Mouse (Mus musculus): ENCODE data around the gene Ldb1.
"Not testable (repeated sequence)": the region's sequence is repeated elsewhere in the genome, so short reads cannot be mapped to it uniquely, and the experiment has no call there.

Gene Ldb1

DNA sequence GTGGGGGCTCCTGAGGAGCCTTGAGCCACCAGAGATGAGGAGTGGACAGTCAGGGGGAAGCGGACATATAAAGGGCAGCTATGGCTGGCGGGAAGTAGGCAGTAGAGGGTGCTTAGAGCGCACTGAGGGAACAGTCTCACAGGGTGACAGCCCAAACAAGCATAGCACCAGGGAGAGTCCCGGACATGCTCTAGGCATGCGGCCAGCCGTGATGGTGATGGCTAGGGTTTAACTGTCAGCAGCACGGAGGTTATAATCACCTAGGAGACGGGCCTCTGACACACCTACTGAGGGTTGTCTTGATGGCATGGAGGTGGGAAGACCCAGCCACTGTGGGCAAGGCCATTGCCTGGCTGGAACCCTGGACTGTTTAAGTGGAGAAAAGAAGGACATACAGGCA lies 18.4 kb downstream of the Ldb1 start:
- DNase-seq: no peak

DNA sequence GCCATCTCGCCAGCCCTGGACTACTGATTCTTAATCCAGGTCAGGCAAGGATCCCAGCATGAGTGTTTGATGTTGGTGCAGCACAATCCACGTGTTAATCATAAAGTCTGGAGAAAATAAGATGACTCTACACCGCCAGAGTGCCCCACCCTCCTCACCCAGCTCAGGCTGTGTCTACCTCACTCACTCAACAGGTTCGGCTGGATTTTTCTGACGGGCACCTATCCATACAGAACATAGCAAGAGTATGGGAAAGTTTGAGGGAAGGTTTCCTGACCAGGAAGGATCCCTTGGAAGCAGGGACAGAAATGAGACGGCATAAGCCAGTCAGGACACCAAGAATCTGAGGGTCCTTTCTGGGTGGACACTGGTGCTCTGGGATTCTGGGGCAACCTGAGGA lies 20.1 kb downstream of the Ldb1 start:
- no peak for DNase-seq

DNA sequence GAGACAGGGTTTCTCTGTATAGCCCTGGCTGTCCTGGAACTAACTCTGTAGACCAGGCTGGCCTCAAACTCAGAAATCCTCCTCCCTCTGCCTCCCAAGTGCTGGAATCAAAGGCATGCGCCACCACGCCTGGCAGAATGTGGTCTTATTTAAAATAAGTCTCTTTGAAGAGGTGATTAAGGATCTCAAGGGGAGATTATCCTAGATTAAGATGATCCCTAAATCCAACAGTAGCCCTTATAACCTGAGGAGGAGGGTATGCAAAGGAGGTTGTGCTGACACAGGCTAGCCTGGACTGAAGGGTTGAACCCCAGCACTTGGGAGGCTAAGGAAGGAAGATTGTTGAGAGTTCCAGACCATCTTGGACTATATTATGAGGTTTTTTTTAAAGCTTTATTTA lies 29.0 kb downstream of the Ldb1 start:
- no peak for DNase-seq

DNA sequence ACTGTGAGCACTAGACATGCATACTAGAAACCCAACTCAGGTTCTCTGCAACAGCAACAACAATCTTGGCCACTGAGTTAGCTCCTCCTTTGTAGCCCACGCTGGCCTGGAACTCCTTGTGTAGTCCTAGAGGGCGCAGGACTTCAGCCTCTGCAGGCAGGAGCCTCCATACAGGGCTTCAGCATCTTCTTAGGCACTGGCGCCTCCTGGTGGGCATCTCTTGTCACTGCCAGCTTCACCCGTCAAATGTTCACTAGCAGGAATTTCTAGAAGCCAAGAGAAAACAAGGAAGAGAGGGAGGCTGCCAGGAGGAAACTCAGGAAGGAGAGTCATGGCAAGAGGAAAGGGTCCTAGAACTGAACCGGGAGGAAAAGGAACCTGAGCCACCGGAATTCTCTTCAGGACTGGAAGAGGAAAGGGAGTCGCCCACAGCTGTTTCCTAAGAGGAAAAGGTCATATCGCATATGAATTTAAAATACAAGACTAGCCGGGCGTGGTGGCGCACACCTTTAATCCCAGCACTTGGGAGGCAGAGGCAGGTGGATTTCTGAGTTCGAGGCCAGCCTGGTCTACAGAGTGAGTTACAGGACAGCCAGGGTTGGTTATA lies 30.3 kb downstream of the Ldb1 start:
- peak; percentile 89 for DNase-seq

GRCm38 (mm10) chr19:46005680-46006079 lies 39.3 kb downstream of the Ldb1 start:
- DNase-seq: no peak

DNA sequence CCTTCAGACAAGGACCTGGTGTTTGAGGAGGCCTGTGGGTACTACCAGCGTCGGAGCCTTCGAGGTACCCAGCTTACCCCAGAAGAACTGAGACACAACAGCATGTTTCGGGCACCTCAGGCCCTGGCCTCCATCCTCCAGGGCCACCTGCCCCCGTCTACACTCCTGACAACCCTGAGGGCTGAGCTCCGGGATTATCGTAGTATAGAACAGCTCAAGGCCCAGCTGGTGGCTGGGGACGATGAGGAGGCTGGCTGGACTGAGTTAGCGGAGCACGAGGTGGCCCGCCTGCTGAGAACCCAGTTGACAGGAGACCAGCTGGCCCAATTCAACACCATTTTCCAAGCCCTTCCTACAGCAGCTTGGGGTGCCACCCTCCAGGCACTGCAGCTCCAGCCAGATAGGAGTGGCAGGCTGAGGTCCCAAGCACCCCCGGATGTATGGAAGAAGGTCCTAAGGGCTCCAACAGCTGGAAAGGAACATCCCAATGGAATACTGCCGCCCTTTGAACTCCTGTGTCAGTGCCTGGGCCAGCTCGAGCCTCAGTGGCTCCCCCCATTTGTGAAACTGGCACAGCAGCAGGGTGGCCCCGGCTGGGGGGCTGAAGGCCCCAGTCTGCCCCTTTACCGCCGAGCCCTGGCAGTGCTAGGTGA lies 40.1 kb downstream of the Ldb1 start:
- DNase-seq: peak; percentile 27

DNA sequence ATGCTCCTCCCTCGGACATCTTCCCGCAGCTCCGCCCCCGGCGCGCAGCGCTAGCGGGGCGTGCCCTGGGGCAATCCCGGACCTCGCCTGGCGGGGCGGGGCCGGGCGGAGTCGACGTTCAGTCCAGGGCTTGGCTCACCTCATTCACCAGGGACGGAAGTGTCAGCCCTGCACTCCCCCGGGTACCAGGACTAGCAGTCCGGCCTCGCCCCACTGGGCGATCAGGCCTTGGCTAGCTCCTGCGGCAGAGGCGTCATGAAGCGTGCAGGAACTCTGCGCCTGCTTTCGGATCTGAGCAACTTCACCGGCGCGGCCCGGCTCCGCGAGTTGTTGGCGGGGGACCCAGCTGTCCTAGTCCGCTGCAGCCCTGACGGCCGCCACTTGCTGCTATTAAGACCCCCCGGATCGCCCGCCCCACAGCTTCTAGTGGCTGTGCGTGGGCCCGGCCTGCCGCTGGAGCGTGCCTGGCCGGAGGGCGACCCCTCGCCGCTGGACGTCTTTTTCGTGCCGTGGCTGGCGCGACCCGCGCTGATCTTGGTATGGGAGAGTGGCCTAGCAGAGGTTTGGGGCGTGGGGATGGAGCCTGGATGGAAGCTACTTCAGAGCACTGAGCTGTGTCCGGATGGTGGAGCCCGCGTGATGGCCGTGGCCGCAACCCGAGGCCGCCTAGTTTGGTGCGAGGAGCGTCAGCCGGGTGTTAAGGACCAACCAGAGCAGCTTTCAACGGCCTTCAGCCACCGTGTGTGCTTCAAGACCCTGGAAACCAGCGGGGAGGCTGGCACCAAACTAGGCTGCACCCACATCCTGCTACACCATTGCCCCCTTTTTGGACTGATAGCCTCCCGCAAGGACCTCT lies 41.4 kb downstream of the Ldb1 start, which contains the start of gene Hps6:
Hps6 (plus strand) TSS at position 138 of the 856 bp plus-strand sequence.
- DNase-seq: peak; percentile 85

- DNase-seq: no peak
These were observed 42.7 kb downstream of the Ldb1 start for GRCm38 (mm10) chr19:46002279-46002678.

DNA sequence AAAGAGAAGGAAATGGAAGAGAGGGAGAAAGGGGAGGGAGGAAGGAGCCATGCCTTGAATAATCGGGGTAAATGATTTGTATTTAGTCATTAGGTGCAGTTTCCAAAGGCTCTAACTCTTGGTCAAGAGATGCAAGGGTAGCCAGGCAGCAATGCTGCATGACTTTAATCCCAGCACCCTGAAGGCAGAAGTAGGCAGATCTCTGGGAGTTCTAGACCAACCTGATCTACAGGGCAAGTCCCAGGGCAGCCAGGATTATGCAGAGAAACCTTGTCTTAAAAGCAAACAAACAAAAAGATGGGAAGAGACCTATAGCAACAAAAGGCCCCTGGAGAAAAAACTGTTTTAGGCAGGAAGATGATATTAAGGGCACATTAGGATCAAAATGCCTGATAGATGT lies 45.6 kb downstream of the Ldb1 start:
- DNase-seq: peak; percentile 38

GRCm38 (mm10) chr19:45998694-45999217 lies 46.3 kb downstream of the Ldb1 start:
- no peak for DNase-seq

DNA sequence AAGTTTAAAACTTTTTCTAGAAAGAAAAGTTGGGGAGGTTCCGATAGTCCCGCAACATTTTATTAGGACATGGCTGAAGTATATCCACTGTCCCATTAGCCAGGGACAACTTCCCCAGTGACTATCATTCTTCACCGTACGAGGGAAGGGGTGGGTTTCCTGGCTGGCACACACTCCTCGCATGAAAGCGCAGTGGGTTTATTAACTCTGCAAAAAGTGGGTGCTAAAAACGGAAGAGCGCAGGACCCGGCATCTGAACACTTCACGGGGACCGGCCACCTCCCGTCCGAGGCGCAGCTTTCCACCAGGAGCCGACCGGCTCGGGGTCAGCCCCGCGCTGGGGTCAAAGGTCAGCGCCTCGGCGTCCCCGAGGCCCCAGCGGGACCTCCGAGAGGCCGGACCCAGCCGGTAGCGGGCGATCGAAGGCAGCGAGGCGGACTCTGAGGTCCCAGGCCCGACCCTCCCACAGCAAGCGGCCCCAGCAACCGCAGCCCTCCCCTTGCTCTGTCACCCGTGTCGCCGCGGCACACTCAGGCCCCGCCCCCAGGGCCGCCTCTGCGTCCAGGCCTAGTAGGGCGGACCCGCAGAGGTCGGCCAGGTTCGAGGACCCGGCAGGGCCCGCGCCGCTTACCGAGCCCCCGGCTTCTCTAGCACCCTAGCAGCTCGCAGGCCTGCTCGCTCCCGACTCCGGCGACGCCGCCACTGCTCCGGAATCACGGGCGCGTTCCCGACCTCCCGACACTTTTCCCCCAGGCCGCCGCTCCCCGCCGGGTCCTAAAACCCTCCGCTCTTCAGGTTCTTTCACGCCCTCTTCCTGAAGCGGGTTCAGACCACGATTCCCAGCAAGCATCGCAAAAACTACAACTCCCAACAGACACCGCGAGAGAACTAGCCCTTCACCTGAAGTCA lies 47.0 kb downstream of the Ldb1 start, which contains the start of gene Armh3:
Armh3 (minus strand) TSS at position 704 of the 909 bp plus-strand sequence.
- DNase-seq: peak; percentile 94

DNA sequence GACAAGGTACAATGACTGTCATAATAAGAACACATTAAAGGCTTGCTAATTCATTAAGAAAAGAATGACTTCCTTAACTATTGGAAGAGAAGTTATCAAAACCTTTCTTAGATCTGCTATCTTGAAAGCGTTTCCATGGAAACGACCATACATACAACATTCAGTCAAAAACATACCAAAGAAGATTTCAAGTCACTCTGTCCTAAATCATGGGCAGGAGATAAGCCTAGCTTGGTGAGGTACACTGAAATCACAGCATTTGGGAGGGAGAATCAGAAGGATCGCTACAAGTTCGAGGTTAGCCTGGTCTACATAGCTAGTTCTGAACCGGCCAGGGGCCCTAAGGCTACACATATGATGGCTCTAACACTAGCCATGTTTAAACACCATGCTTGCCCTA lies 47.6 kb downstream of the Ldb1 start:
- no peak for DNase-seq

DNA sequence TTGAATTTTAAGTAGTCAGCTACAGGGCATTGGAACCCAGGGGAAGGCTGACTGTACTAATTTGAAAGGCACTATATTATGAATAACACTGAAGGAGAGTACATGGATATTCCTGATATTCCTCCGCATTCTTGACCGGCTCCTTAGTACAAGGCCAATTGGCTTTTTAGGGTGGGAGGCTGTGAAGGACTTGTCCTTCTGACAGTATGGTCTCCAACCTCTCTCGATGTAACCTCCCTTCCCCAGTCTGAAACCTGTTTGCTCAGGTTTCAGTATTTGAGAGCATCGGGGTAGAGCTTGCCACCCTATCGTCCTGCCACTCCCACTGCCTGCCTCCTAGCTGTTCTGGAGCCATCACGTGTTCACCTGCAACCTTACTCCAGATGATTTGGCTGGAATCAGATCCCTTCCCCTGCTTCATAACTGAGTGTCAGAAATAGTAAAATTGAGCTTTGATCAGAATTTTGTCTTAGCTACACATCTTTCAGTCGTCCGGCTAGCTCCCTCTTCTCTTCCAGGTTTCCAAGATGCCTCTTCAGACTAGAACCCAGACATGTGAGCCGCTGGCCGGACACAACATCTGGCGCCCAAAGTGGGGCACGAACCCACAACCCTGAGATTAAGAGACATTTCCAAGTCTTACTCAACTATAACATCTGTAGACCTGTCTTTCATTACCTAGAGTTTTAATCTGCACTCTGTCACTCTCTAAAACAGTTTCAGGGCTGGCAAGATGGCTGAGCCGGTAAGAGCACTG lies 50.9 kb downstream of the Ldb1 start:
- DNase-seq: no peak

GRCm38 (mm10) chr19:45993441-45993840 lies 51.6 kb downstream of the Ldb1 start:
- DNase-seq: not testable (repeated sequence)

GRCm38 (mm10) chr19:45991171-45991570 lies 53.8 kb downstream of the Ldb1 start:
- DNase-seq: no peak

DNA sequence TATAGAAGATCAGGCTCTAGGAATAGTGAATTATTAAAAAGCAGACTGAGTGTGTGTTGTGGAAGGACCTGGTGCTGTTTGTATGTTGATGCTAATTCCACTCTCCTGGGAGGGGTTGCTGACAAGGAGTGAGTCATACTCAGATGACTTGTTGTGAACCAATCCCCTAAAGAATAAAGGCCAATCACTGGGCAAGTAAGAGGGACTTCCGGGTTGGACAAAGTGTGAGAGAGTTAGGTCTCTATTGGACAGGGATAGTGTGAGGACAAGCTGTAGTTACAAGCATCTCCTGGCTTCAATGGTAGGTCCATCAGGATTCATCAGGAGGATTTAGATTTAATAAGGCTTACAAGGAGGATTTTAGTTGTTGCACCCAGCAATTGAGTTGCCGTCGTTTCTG lies 56.8 kb downstream of the Ldb1 start:
- DNase-seq: no peak

DNA sequence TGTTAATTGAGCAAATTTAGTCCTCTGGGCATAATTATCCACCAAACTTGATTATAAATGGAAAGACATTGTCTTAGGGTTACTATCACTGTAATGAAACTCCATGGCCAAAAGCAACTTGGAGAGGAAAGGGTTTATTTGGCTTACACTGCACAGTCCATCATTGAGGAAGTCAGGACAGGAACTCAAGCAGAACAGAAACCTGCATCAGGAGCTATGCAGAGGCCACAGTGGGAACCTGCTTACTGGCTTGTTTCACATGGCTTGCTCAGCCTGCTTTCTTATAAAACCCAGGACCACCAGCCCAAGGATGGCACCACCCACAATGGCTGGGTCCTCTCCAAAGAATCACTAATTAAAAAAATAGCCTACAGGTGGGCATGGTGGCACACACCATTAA lies 60.6 kb downstream of the Ldb1 start:
- no peak for DNase-seq

Measured in cerebellum, adult 9-10 months (tissue).